Mouse (Mus musculus): ENCODE measurements at regions not wholly inside any gene's neighbourhood (a gene's known extent, or its start where the extent isn't known, plus 50 kb on each side); places are given as distances from the start of the nearest gene placed in this dataset.

GRCm38 (mm10) chr7:133372695-133373094, 229.3 kb downstream of the Tex36 start:
- TF ChIP-seq USF1 (IDR thresholded peaks at IDR 0.05; ENCODE audit: low read depth, low read length), result no peak
- TF ChIP-seq CTCF (IDR thresholded peaks at IDR 0.05 in 2 of 3, conservative IDR thresholded peaks at IDR 0.05 in 1 of 3; ENCODE audit: control insufficient read depth in 1 of 3, insufficient read depth in 1 of 3, low read depth in 2 of 3, low read length in 3 of 3, poor library complexity in 1 of 3, severe bottlenecking in 1 of 3), result no peak
- TF ChIP-seq SMC3 (IDR thresholded peaks at IDR 0.05; ENCODE audit: low read depth, low read length), result no peak
- TF ChIP-seq MYB (IDR thresholded peaks at IDR 0.05; ENCODE audit: low read depth, low read length), result no peak
- no peak for TF ChIP-seq KAT2A (conservative IDR thresholded peaks at IDR 0.05; ENCODE audit: low read depth, low read length)
- TF ChIP-seq ZMIZ1 (IDR thresholded peaks at IDR 0.05; ENCODE audit: low read depth, low read length), result no peak
- TF ChIP-seq MAFK (IDR thresholded peaks at IDR 0.05; ENCODE audit: borderline replicate concordance, low read depth, low read length), result no peak
- no peak for TF ChIP-seq MAZ (IDR thresholded peaks at IDR 0.05; ENCODE audit: low read depth, low read length)
- TF ChIP-seq TAL1 (IDR thresholded peaks at IDR 0.05; ENCODE audit: low read length), result no peak
- TF ChIP-seq TCF12 (IDR thresholded peaks at IDR 0.05; ENCODE audit: low read depth, low read length), result no peak
- no peak for TF ChIP-seq EP300 (IDR thresholded peaks at IDR 0.05; ENCODE audit: low read depth in 1 of 2, low read length in 2 of 2)
- TF ChIP-seq USF2 (IDR thresholded peaks at IDR 0.05; ENCODE audit: borderline replicate concordance in 1 of 2, insufficient read depth in 1 of 2, low read depth in 1 of 2, low read length in 2 of 2), result no peak
- no peak for TF ChIP-seq CHD2 (IDR thresholded peaks at IDR 0.05; ENCODE audit: low read length)
- no peak for TF ChIP-seq UBTF (IDR thresholded peaks at IDR 0.05; ENCODE audit: borderline replicate concordance, insufficient read depth, low read depth, low read length)
- TF ChIP-seq MEF2A (IDR thresholded peaks at IDR 0.05; ENCODE audit: extremely low read depth, insufficient replicate concordance, low read depth, low read length, poor library complexity, severe bottlenecking), result no peak
- TF ChIP-seq ZNF384 (IDR thresholded peaks at IDR 0.05; ENCODE audit: low read depth, low read length), result no peak
- no peak for TF ChIP-seq RAD21 (IDR thresholded peaks at IDR 0.05; ENCODE audit: low read depth, low read length)
- TF ChIP-seq MXI1 (IDR thresholded peaks at IDR 0.05; ENCODE audit: low read depth, low read length), result no peak
- no peaks in the 10 kb centered on the region for H3K4me1 ChIP-seq (ENCODE audit: control insufficient read depth in 1 of 2, insufficient read depth in 2 of 2, low read length in 2 of 2)
- H3K4me3 ChIP-seq (ENCODE audit: control insufficient read depth in 1 of 2, insufficient read depth in 1 of 2, low read depth in 2 of 2, low read length in 2 of 2), result no peak overlapping the region
- no peaks in the 10 kb centered on the region for H3K79me2 ChIP-seq (ENCODE audit: control insufficient read depth, insufficient read depth, low read length, poor library complexity)
- H3K9me3 ChIP-seq (replicated peaks; ENCODE audit: insufficient read depth, low read length), result no peaks in the 10 kb centered on the region
- no peaks in the 10 kb centered on the region for H3K36me3 ChIP-seq (ENCODE audit: control insufficient read depth in 1 of 2, insufficient read depth in 2 of 2, low read length in 2 of 2)
- DNase-seq (ENCODE audit: low read depth, low spot score), result no peak
- H3K9ac ChIP-seq (ENCODE audit: control insufficient read depth, low read depth, low read length, poor library complexity, severe bottlenecking), result no peak overlapping the region
- no peaks in the 10 kb centered on the region for H3K27me3 ChIP-seq (ENCODE audit: control insufficient read depth in 1 of 2, insufficient read depth in 2 of 2, low read length in 2 of 2)
- H3K27ac ChIP-seq (ENCODE audit: control insufficient read depth, low read depth, low read length), result no peak overlapping the region

DNA sequence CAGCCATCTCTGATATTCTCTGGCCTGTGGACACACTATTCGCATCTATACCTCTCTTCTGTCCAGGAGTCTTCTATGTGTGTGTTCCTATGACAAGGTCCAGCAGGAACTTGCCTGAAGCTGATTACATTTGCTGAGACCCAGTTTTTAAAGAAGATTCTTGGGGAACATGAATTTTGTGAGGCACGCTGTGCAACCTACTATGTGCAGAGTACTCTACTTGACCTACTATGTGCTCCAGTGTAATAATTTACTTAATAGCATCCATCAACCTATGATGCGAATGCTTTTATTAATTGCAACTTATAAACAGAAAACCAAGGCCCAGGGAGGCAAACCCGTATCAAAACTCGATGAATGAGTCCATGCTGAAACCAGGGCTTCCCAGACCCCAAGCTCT, 231.4 kb downstream of the Tex36 start:
- TF ChIP-seq CHD1 (IDR thresholded peaks at IDR 0.05; ENCODE audit: low read depth, low read length) (no peak), ZKSCAN1 (IDR thresholded peaks at IDR 0.05; ENCODE audit: low read depth, low read length) (peak; percentile 70)
- DNase-seq (ENCODE audit: low read depth, low spot score), result no peak
- Histone ChIP-seq H3K9ac (ENCODE audit: control insufficient read depth, low read depth, low read length, poor library complexity, severe bottlenecking) (no peak overlapping the region), H3K4me3 (ENCODE audit: control insufficient read depth in 1 of 2, insufficient read depth in 1 of 2, low read depth in 2 of 2, low read length in 2 of 2) (no peak overlapping the region), H3K79me2 (ENCODE audit: control insufficient read depth, insufficient read depth, low read length, poor library complexity) (no peaks in the 10 kb centered on the region), H3K4me1 (ENCODE audit: control insufficient read depth in 1 of 2, insufficient read depth in 2 of 2, low read length in 2 of 2) (no peaks in the 10 kb centered on the region), H3K27me3 (ENCODE audit: control insufficient read depth in 1 of 2, insufficient read depth in 2 of 2, low read length in 2 of 2) (no peaks in the 10 kb centered on the region), H3K36me3 (ENCODE audit: control insufficient read depth in 1 of 2, insufficient read depth in 2 of 2, low read length in 2 of 2) (no peaks in the 10 kb centered on the region), H3K9me3 (replicated peaks; ENCODE audit: insufficient read depth, low read length) (no peaks in the 10 kb centered on the region), H3K27ac (ENCODE audit: control insufficient read depth, low read depth, low read length) (no peak overlapping the region)
